Mouse (Mus musculus) mouse embryonic stem cell (cell line): ENCODE data around the gene Ctdsp2.

Source experiments
- in situ Hi-C, 2 experiments: fragments of 300-500 bp; cut with MboI; formaldehyde crosslinking; loops; 1 replicate in 1 of 2; 3 replicates in 1 of 2; pipeline ENCODE4 v1.14.3; 2019 to 2020; ENCODE audit warnings: low sequenced_read_pairs in 2 of 2, low pct_unique_long_range_greater_than_20kb in 1 of 2, mixed read lengths in 1 of 2; ENCODE audit not compliant: unreplicated experiment in 1 of 2

The Ctdsp2 gene

DNA sequence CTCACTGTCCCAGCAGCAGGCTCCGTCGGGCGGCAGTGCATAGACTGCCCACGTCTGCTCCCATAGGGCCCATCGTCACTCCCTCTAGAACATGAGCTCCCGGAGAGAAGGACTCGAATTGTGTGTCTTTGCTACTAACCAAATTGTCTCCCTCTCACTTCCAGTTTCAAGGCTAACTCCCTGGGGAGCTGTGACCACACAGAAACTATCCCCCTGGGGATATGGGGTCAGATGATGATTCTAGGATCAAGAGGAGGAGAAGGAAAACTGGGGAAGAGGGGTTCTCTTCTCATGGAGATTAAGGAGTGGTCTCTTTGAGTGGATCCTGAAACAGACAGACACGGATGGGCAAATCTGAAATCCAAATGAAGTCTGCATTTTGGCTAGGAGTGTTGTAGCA, 18.0 kb upstream of the Ctdsp2 start:
- in situ Hi-C loops: no loop called here

DNA sequence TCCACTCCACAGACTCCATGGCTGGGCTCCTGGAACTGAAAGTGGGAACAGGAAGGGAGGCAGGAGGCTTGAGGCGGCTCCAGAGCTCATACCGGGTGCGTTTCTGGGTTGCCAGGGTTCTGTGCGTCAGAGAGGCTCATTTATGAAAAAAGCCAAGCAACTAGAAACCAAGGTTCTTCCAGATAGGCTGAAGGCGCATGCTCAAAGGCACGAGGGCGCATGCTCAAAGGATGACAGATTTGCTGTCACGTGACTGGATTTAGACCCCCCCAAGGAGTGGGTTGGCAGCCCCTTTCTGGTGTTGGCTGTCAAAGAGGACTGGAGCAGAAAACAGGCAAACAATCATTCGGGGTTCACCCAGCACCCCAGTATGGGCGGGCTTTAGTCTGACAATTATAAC, 16.8 kb upstream of the Ctdsp2 start:
- in situ Hi-C loops: no loop called here

DNA sequence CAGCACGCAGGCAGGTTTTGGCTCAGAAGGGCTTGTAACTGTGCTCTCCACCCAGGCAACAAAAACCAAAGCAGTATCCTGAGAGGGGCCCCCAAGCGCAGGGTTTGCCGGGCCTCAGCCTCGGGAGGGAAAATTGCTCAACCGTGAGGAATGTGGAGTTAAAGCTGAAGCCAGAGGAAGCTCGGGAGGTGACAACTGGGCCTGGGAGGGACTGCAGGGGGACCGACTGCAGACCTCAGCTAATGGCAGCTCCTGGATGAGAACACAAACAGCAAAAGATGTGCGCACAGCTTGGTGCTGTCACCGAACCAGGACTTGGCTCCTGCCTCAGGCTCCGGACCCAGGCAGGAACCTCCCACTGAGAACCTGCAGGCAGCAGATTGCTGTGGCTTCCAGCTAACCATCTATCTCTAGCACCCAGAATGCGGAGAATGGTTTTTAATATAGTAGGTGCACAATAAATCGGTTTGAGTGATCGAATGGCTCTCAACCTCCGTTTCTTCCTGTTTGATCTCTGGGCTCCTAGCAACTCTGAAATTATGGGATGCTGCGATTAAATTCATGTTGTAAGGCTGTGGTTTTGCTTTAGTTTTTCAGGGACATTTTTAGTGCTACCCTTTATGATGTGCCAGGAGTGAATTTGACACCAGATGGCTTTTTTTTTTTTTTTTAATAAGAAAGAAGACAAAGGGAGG, 16.1 kb upstream of the Ctdsp2 start:
- in situ Hi-C loops: no loop called here

DNA sequence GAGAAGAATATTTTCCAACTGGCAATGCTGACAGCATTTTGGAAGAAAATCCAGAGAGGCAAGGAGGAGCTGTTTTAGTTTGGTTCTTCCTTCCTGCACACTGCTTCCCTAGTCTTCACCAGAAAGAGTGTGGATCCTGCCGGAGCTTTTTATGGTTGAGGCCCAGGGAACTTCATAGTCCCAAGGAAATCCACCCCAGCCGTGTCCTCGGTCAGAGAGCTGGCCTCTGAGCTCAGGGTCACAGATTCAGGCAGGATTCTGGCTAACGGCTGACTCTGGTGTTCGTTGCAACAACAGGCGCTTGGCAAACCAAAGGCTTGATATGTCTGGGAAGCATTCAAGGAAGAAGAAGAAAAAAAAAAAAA, 15.6 kb upstream of the Ctdsp2 start:
- in situ Hi-C loops: no loop called here

DNA sequence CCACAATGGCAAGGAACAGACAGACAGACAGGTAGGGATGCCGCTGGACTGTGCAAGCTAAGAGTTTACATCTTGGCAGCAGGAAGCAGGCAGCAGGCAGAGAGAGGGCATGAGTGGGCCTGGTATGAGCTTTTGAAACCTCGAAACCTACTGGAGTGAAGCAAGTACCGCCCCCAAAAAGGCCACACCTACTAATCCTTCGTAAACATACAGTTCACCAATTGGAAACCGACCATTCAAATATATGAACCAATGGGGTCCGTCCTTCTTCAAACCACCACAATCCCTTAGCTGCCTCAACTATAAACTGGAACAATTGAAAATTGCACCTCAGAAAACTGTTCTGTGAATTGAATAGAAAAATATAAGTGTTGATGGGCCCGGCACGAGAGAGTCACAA, 14.7 kb upstream of the Ctdsp2 start:
- in situ Hi-C loops: no loop called here

DNA sequence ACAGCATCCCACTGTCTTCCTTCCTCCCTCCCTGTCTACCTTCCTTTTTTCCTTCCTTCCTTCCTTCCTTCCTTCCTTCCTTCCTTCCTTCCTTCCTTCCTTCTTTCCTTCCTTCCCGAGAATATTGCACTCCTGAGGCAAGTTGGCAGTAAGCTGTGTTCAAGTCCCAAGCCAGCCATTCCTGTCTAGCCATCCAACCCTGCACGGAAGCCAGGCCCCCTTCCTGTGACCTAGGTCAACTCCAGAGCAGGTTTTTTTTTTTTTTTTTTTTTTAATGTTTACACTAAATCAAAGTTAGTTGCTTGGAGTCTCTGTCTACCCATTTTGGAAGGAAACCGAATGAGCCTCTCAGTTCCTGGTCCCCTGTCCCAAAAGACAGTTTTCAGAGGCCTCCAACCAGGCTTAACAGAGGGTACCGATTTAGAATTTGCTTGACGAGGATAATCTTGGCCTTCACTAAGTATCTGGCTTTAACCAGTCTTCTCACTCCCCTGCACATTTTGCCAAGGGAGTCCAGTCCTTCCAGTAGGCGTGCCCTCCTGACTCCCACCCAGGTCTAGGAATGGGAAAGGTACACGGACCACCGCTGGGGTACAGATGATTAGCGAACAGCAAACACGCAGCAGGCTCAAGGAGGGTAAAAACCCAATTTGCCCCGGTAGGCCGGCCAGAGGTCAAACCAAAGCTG, 7.0 kb upstream of the Ctdsp2 start:
- in situ Hi-C loops: no loop called here

DNA sequence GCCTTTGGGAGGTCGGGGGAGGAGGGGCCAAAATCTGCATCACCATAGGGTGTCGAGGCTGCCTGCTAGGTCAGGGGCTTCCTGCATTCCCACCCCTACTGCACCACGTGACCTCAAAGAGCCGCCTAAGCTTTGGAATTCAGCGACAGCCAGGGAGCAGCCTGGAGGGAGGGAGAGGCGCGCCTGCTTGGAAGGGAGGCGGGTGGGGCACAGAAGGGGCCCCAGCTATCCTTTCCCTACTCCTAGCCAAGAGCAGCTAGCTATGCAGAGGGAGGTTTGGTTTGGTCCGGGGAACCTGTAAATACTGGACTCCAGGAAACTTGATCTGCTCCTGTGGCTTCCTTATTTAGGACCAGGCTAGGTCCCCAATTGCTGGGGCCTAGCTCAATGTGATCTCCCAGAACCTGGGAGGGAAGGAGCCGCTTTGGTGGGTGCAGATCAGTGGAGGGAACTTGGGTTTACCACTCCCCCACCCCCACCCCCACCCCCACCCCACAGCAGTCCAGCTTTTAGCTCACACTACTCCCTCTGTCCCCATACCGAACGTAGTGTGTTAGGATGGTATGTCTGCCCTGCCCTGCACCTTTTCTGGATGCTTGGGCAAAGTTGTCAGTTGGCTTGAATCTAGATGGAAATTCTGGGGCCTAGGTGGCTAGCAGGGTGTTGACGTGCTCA, 6.3 kb upstream of the Ctdsp2 start:
- in situ Hi-C loops: no loop called here

DNA sequence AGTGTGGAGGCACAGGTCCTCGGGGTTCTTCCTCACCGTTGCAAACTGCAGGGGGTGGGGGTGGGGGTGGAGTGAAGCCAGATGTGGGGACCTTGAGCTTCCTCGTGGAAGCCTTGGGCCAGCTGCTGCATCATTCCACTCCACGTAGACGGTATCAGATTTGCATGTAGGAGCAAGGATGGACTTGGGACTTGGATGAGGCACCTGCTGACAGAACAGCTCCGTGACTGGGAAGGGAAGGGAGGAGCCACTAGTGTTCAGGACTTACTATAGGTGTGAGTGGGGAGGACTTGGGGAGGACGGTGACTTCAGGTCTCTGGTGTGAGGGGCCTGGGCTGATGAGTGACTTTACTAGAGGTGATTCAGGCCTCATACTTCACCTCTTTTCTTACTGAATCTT, 5.5 kb upstream of the Ctdsp2 start:
- in situ Hi-C loops: no loop called here

DNA sequence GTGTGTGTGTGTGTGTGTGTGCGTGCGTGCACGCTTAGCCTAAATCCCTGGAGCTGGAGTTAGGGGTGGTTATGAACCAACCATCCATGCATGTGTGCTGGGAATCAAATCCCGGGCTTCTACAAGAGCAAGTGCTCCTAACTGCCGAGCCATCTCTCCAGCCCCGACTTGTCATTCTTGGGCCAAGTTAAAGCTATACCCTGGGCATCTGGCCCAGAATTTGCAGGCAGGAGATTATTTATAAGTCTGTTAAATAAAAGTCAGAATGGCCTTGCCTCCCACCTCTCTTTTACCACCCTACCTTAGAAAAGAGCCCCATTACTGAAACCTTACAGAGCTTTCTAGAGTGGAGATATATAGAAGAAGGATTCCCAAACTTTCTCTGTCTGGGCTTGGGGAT, 2.8 kb upstream of the Ctdsp2 start:
- in situ Hi-C loops: no loop called here

DNA sequence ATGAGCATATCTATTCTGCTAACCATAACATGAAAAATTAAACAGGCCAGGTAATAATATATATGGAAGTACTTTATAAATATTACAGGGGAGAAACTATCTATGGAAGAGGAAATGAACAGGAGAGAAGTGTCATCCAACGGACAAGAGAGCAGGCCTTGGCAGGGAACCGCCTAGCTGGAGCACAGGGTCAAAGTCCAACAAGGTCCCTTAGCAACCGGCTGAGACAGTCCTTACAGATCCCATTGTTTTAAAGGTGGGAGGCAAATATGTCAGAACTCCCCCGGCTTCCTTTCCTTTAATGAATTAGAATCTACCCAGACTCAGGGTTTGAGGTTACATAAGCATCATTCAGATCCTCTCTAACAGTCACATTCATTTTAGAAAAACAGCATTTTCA, 1.4 kb upstream of the Ctdsp2 start:
- in situ Hi-C loops: no loop called here

DNA sequence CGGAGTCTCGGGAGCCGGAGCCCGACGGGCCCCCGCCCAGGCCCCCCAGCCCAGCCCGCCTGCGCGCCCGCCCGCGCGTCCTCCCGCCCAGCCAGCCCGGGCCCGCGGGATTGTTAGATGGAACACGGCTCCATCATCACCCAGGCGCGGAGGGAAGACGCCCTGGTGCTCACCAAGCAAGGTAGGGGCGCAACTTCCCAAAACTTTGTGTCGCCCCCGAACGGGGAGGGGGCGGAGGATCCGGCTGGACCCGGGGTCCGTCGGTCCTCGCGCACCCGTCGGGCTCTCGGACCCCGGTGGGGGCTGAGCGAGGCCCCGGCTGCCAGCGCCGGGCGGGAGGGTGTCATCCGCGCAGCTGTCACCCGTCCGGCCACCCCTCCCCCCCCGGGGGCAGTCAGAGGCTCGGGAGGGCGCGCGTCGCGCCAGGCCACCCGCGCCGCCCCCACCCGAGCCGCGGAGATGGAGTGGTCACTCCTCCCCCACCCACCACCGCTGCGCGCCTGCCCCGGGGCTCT, 661 bp downstream of the Ctdsp2 start:
- in situ Hi-C loops: no loop called here

DNA sequence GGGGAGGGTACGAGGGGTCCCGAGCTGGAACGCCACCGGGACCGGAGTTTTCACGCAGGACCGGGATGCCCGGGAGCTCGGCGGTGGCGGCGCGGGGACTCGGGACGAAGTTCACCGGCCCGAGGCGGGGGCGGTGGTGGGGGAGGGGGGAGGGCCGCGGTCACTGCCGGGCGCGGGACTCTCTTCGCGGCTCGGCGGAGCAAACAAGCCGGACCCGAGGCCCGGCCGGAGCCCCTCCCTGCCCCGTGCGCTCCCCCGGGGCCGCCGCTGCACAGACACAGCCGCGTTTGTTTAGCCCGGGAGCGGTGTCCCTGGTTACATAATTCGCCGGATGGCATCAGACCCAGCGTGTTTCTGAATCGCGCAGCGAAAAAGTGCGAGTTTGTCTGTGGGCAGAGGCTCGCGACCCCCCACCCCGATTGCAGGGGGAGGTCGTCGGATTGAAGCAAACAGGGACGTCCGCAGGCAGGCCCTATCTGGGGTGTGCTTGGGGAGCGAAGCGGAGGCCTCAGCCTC, 1.2 kb downstream of the Ctdsp2 start:
- in situ Hi-C loops: no loop called here

DNA sequence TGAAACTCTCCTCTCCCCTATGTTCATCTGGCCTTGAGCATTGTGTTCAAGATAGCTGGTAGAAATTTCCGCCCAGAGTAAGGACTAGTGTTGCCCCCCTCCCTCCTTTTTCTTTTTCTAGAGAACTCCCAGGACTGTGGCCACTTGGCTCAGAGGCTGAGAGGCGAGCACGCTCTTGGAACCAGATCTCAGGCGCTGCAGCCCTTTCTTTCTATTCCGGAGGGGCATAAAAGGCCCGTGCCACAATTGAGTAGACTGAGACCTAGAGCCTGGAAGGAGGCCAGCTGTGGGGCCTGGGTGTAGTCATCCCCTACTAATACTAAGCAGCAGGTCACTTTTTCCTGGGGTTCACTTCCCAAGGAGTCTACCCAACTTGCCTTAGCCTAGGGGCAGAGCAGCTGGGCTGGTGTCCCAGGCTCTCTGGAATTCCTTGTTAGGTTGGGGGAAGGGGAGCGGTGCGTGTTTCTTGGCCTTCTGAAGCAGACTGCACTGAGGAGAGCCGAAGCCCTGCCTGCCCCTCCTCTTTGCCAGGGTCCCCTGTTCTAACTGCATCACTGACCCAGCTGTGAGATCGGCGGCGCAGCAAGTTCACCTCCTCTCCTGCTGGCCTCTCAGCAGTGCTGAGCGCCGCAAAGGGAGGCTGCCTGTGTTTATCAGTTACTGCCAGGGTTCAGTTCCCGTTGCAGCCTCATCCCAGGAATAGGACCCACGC, 1.9 kb downstream of the Ctdsp2 start:
- in situ Hi-C loops: no loop called here

DNA sequence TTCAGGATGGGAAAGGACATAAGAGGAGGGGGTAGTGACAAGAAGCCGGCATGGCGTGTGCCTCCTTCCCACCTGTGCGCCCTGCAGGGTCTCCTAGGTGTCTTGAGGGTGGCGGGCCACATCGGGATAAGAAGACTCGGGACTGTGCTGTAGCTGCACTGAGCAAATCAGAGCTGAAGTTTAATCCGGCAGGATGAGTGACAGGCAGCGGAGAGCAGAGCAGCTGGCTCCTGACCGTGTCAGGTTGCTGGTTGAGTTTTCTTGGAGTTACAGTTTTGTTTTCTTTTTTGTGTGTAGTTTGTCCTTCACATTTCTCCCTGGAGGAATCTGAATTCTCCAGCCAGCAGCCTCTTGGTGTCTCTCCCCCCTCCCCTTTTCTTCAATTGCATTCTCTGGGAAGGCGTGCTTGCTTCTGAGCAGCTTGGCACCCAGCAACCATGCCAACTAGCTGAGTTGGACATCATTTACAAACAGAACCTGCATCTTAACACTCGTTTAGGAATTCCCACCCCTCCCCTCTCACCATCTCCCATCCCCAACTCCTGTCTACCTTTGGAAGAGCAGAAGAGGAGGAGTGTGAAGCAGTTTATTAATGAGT, 2.5 kb downstream of the Ctdsp2 start:
- in situ Hi-C loops: no loop called here

DNA sequence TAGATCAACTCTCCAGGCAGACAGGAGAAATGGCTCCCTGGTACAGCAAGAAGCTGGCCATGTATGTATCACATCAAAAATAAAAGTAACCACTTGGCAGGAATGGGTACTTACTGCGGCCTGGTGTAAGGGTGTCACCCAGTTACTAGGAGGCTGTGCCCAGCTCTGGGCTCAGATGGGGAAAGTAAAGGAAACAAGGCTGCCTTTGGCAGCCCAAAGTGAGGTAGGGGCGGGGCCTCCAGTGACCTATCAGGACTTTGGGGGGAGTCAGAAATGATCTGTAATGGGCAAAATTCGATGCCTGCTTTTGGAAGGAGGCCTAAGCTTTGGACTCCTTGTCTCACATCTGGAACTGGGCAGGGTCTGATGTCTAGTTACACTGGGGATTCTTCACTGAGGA, 3.2 kb downstream of the Ctdsp2 start:
- in situ Hi-C loops: no loop called here

DNA sequence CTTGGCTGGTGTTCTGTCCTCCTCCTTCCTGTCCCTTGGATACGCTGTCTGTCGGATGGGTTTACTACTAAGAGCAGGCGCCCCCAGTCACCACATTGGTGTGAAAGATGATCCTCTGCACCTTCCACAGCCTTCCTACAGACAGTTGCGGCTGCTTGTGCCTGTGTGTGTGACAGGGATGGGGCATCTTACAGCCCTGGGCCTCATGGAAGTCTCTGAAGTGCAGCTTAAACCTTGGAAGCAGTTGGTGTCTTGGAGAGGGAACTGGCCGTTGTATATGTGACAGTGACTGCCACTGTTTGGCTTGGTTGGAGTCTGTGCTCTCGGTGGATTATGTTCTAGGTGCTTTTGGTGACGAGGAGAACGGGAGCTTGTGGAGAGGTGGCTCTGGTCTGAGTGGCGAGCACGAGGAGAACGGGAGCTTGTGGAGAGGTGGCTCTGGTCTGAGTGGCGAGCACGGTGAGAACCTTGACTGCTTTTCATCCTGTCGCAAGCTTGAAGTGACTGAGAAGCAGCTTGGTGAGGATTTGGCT, 4.7 kb downstream of the Ctdsp2 start:
- in situ Hi-C loops: no loop called here

DNA sequence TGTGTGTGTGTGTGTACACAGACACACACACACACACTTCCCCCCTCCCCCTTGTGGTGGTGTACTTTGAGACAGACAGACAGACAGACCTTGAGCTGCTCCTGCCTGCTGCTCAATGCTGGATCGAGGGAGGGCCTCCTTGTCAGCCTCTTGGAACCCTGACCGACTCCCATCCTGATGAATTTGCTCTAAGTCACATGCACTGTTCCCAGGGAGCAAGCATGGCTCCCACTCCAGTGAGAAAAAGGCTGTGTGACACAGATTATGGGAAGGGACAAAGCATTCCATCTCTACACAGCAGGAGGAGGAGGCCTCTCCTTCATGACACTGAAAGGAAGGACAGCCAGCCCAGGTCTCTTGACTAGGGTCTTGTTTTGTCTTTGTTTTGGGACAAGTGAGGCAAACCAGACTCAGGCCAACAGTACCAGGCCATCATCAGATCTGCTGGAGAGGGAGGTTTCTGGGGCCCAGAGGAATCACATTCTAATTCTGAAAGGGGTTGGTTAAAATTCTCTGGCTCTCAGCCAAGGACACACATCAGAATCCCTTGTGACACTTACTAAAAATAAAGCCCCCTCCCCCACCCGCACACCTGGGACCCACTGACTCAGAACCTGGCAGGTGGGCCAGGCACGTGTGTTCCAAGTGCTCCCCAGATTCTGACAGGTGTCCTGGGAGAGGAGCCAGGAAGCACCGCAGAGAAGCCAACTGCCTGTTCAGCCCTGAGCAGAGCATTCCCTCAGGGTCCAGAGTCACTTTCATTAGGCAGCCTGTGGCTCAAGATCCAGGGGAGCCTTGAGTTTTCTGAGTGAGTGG, 5.9 kb downstream of the Ctdsp2 start:
- in situ Hi-C loops: no loop called here

DNA sequence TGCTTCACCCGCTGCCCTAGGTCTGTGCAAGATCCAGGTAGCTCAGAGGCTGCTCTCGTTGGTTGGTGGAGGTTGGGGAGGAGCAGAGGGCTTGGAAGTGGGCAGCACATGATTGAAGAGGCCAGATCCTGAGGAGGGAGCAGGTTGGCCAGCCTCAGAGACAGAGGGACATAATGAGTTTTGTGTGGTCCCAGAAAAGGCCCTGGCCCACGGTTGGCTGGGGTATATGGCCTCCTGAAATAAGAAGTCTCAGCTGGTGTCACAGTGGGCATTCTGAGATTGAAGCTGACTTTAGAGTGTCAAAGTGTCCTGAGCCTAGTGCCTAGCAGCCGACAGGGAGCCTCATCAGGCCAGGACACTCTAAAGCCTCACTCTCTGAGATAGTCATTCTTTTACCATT, 6.6 kb downstream of the Ctdsp2 start:
- in situ Hi-C loops: no loop called here
